Mouse (Mus musculus) common myeloid progenitor, adult 5-6 weeks (primary cell): Measurements from ENCODE around the gene Lyzl4. TPM values are rescaled to one million over a fixed set of nuclear protein-coding genes. Genes with fewer than 3 reads are reported as not detected.

Source experiments
- ATAC-seq: replicated peaks from 2 replicates; pipeline ENCODE4 v1.8.0; 2016; ENCODE audit warnings: low read depth, mild to moderate bottlenecking, moderate TSS enrichment, inconsistent platforms; ENCODE audit not compliant: poor library complexity, severe bottlenecking
- total RNA-seq: library from RNA; stranded (forward); fragments of 200-1000, 187-1606 nt; gene quantifications from 2 replicates; pipeline ENCODE4 v1.2.3, GENCODE M21; 2017

The Lyzl4 gene
- total RNA-seq: not detected in 2 replicates

- peak; percentile 67 for ATAC-seq
These were observed at the start of gene Lyzl4 for GRCm38 (mm10) chr9:121642001-121642400. Gene Lyzl4, minus strand, starts transcription at chr9:121642096.

GRCm38 (mm10) chr9:121690734-121691133 is 48.8 kb upstream of the Lyzl4 start:
- ATAC-seq: no peak

GRCm38 (mm10) chr9:121690200-121690651 is 48.3 kb upstream of the Lyzl4 start:
- ATAC-seq: no peak

GRCm38 (mm10) chr9:121684702-121685101 is 42.8 kb upstream of the Lyzl4 start:
- ATAC-seq: no peak

GRCm38 (mm10) chr9:121682037-121682680 is 40.3 kb upstream of the Lyzl4 start:
- ATAC-seq: no peak

- no peak for ATAC-seq
These were observed 39.3 kb upstream of the Lyzl4 start for GRCm38 (mm10) chr9:121681191-121681590.

- peak; percentile 34; the same call in 1 of the 2 replicates for ATAC-seq
These were observed 37.7 kb upstream of the Lyzl4 start for GRCm38 (mm10) chr9:121679549-121679948.

- peak; percentile 3; the same call in 1 of the 2 replicates for ATAC-seq
These were observed 35.6 kb upstream of the Lyzl4 start for GRCm38 (mm10) chr9:121677476-121677875.

- peak; percentile 83 for ATAC-seq
These were observed 35.2 kb upstream of the Lyzl4 start for GRCm38 (mm10) chr9:121677069-121677468.

- no peak for ATAC-seq
These were observed 33.7 kb upstream of the Lyzl4 start for GRCm38 (mm10) chr9:121675556-121675955.

- peak; percentile 50 for ATAC-seq
These were observed 33.1 kb upstream of the Lyzl4 start for GRCm38 (mm10) chr9:121675011-121675410.

GRCm38 (mm10) chr9:121673716-121674115 is 31.8 kb upstream of the Lyzl4 start:
- ATAC-seq: no peak

GRCm38 (mm10) chr9:121672311-121672710 is 30.4 kb upstream of the Lyzl4 start:
- 0 out of 2 replicates have a peak, but pooled peaks have one; percentile 6 for ATAC-seq

- ATAC-seq: peak; percentile 37
These were observed 29.4 kb upstream of the Lyzl4 start for GRCm38 (mm10) chr9:121671300-121671699.

- peak; percentile 58 for ATAC-seq
These were observed 27.5 kb upstream of the Lyzl4 start for GRCm38 (mm10) chr9:121669348-121669791.

GRCm38 (mm10) chr9:121667822-121668221 is 25.9 kb upstream of the Lyzl4 start:
- no peak for ATAC-seq

GRCm38 (mm10) chr9:121666957-121667630 is 25.2 kb upstream of the Lyzl4 start:
- ATAC-seq: no peak

- no peak for ATAC-seq
These were observed 22.2 kb upstream of the Lyzl4 start for GRCm38 (mm10) chr9:121664104-121664503.

- ATAC-seq: no peak
These were observed 21.6 kb upstream of the Lyzl4 start for GRCm38 (mm10) chr9:121663467-121663866.

- ATAC-seq: no peak
These were observed 17.9 kb upstream of the Lyzl4 start for GRCm38 (mm10) chr9:121659791-121660190.

GRCm38 (mm10) chr9:121658248-121658647 is 16.4 kb upstream of the Lyzl4 start:
- ATAC-seq: no peak
